Mouse (Mus musculus): ENCODE results near the gene Cmtr1. TPM values are rescaled to one million over a fixed set of nuclear protein-coding genes. Genes with fewer than 3 reads are reported as not detected.
A peak's percentile ranks its signal among the peaks of the same experiment; 100 is the strongest.

Cmtr1 gene
- polyA plus RNA-seq, 1 experiment from 2014 or later, result 58.4 TPM

DNA sequence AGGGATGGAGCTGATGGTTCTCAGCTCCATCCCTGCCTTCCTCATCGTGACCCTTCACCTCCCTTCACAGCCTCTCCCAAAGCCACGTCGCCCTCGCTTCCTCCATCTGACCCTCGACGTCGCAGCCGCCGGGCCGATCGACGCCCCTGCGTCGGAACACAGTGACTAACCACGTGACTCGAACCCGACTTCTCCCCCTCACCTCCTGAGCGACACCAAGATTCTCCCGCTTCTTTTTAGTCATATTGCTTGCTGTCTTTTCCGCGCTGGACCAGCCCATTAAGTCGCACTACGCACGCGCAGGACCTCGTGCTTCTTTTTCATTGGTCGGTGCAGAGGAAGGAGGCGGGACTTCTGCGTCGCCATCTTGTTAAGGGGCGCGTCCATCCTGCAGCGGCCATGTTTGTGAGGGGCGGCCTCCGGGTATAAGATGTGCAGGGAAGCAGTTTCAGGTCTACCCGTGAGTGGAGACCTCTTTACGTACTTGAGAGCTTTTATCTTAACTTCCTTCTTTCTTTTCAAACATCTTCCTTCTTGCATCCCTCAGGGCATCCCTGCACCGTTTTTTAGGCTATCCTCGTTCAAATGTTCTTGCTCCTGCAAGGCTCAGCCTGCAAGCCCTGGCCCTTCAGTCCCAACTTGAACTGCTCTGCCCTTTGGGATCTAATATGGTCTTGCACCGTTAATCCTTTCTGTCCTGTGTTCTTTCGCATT lies 56.5 kb downstream of the Cmtr1 start, which contains the start of gene Ccdc167:
TSS of gene Ccdc167 (minus strand) at position 313 of the 714 bp plus-strand sequence.
- ATAC-seq (ENCODE audit: low read depth), result peak; percentile 98
- Histone ChIP-seq H3K36me3 (ENCODE audit: control insufficient read depth, insufficient read depth) (no peaks in the 10 kb centered on the region), H3K4me1 (ENCODE audit: control insufficient read depth, low read depth, low read length) (peaks cover 13% of the 10 kb centered on the region), H3K27me3 (ENCODE audit: control insufficient read depth, insufficient read depth, low read depth, low read length) (no peaks in the 10 kb centered on the region), H3K9ac (ENCODE audit: low read depth, low read length) (peak within 1 kb of the TSS; percentile 77), H3K27ac (ENCODE audit: low read length) (peak within 1 kb of the TSS; percentile 74), H3K4me2 (ENCODE audit: low read depth, low read length) (peak within 1 kb of the TSS; percentile 92), H3K9me3 (replicated peaks; ENCODE audit: control insufficient read depth, low read length) (no peaks in the 10 kb centered on the region), H3K4me3 (ENCODE audit: low read depth, low read length) (peak within 1 kb of the TSS; percentile 80)
- 5% methylated on average over 41 of the region's 41 CpGs for WGBS (ENCODE audit: insufficient replicate concordance)

DNA sequence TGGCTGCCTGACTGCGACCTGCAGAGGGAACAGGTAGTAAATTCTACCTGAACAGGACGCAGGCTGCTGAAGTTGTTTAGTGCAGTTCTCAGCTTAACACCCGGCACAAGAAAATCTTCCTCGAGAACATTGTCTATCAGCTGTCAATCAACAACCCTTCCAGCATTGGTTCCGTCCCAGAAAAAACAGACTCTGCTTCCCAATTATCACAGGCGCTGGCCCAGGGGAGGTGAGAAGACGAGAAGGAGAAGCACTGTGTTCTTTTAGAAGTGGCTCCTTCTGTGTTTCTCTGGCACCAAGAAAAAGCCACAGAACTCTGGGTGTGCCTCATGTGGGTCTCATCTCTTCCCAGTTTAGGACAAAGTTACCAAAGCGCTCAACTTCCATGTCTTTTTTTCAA lies 58.3 kb downstream of the Cmtr1 start:
- no peak overlapping the region for H3K27ac ChIP-seq (ENCODE audit: low read length)
- H3K9me3 ChIP-seq (replicated peaks; ENCODE audit: control insufficient read depth, low read length), result no peaks in the 10 kb centered on the region
- peaks cover 13% of the 10 kb centered on the region for H3K4me1 ChIP-seq (ENCODE audit: control insufficient read depth, low read depth, low read length)
- no peak overlapping the region for H3K4me3 ChIP-seq (ENCODE audit: low read depth, low read length)
- H3K36me3 ChIP-seq (ENCODE audit: control insufficient read depth, insufficient read depth), result no peaks in the 10 kb centered on the region
- no peaks in the 10 kb centered on the region for H3K27me3 ChIP-seq (ENCODE audit: control insufficient read depth, insufficient read depth, low read depth, low read length)
- no peak for ATAC-seq (ENCODE audit: low read depth)
- H3K9ac ChIP-seq (ENCODE audit: low read depth, low read length), result no peak overlapping the region
- WGBS (ENCODE audit: insufficient replicate concordance), result 70% methylated on average over 8 of the region's 8 CpGs
- no peak overlapping the region for H3K4me2 ChIP-seq (ENCODE audit: low read depth, low read length)

DNA sequence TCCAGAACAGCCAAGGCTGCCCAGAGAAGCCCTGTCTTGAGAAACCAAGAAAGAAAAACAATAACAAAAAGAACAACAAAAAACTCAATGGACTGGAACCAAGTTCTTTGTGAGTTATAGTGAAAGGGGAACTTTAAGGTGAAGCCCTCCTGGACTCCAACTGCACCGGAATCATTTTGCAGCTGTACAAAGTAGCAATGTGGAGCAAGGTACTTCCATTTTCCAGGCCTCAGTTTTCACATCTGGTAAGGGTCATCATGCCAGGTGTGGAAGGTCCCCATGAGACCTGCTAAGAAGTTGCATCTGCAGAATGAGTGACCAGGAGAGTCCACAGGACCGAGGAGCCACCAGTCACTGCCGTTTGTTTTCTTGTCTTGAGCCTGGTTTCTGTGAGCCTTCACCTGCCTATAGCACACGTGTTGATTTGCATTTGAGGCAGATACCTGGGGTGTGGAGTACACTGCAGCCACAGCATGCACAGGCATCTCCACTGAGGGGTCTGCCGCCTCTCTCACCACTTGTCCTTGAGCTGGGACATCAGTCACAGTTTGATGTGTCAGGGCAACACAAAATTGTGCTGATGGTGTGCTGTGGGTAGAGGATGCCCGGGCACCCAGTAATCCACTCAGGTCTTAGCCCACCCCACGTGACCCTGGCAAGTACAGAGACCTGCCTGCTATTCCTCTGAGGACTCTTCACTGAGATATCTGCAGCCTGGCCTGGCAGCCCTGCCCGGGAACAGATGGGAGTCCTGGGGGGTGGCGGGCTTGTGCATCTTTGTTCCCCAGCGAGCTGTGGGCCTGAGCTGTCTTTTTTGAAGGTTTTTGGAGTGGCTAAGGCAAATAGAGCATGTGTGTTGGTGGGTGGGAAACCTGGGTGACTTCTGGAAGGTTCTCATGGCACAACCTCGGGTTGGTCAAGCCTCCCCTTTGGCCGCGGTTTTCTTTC lies 59.5 kb downstream of the Cmtr1 start:
- Histone ChIP-seq H3K9me3 (replicated peaks; ENCODE audit: control insufficient read depth, low read length) (no peaks in the 10 kb centered on the region), H3K4me1 (ENCODE audit: control insufficient read depth, low read depth, low read length) (peaks cover 13% of the 10 kb centered on the region), H3K4me2 (ENCODE audit: low read depth, low read length) (no peak overlapping the region), H3K36me3 (ENCODE audit: control insufficient read depth, insufficient read depth) (no peaks in the 10 kb centered on the region), H3K4me3 (ENCODE audit: low read depth, low read length) (no peak overlapping the region), H3K27me3 (ENCODE audit: control insufficient read depth, insufficient read depth, low read depth, low read length) (no peaks in the 10 kb centered on the region), H3K9ac (ENCODE audit: low read depth, low read length) (no peak overlapping the region), H3K27ac (ENCODE audit: low read length) (no peak overlapping the region)
- WGBS (ENCODE audit: insufficient replicate concordance), result 68% methylated on average over 13 of the region's 13 CpGs
- no peak for ATAC-seq (ENCODE audit: low read depth)

DNA sequence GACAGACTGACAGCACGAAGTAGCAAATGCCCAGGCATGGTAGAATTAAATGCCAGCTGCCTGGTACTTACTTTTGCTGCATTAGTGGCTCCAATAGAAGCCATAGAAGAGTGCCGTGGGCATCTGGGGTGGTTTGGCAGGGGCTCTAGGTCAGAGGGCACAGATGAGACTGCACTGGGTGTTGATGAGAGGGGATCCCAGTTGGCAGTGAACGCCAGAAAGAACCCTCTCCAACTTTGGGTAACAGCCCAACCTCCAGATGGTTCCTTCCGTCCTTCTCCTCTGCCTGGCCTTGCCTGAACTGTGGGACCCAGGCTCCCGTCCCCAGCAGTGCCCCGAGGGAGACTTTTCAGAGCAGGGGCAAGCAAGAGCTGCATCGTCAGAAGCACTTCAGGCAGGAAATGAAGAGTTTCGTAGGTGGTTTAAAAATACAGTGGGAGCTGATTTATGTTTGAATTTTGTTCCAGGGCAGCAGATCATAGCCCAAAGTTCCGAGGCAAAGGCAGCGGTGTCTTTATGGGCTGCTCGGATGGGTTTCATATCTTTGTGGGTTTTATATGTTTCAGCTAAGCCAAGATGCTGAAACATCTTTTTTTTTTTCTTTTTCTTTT lies 60.5 kb downstream of the Cmtr1 start:
- H3K36me3 ChIP-seq (ENCODE audit: control insufficient read depth, insufficient read depth), result no peaks in the 10 kb centered on the region
- H3K9me3 ChIP-seq (replicated peaks; ENCODE audit: control insufficient read depth, low read length), result no peaks in the 10 kb centered on the region
- no peak overlapping the region for H3K27ac ChIP-seq (ENCODE audit: low read length)
- no peak overlapping the region for H3K9ac ChIP-seq (ENCODE audit: low read depth, low read length)
- peaks cover 12% of the 10 kb centered on the region for H3K4me1 ChIP-seq (ENCODE audit: control insufficient read depth, low read depth, low read length)
- H3K4me2 ChIP-seq (ENCODE audit: low read depth, low read length), result no peak overlapping the region
- H3K27me3 ChIP-seq (ENCODE audit: control insufficient read depth, insufficient read depth, low read depth, low read length), result no peaks in the 10 kb centered on the region
- H3K4me3 ChIP-seq (ENCODE audit: low read depth, low read length), result no peak overlapping the region
- ATAC-seq (ENCODE audit: low read depth), result no peak
- 58% methylated on average over 11 of the region's 11 CpGs for WGBS (ENCODE audit: insufficient replicate concordance)

DNA sequence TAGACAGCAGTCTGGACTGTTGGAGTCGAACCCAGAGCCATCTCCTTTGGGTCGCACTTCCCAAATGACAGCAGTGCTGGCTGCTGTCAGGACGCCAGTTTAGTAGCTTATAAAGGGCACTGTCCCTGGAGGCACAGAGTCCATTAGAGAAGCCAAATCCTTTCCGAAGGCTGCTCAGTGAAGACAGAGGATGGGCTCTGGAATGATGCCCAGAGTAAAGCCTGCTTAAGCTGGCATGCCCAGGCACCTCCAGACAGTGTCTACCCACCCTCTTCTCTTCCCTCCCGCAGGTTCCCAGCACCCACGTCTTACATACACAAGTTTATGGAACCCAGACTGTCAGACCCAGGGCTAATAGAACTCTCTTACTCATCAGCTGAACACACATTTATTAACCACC lies 64.2 kb downstream of the Cmtr1 start:
- Histone ChIP-seq H3K9me3 (replicated peaks; ENCODE audit: control insufficient read depth, low read length) (no peaks in the 10 kb centered on the region), H3K4me2 (ENCODE audit: low read depth, low read length) (no peak overlapping the region), H3K36me3 (ENCODE audit: control insufficient read depth, insufficient read depth) (no peaks in the 10 kb centered on the region), H3K4me1 (ENCODE audit: control insufficient read depth, low read depth, low read length) (no peaks in the 10 kb centered on the region; the same call in 1 of the 2 replicates), H3K4me3 (ENCODE audit: low read depth, low read length) (no peak overlapping the region), H3K27me3 (ENCODE audit: control insufficient read depth, insufficient read depth, low read depth, low read length) (no peaks in the 10 kb centered on the region), H3K27ac (ENCODE audit: low read length) (no peak overlapping the region), H3K9ac (ENCODE audit: low read depth, low read length) (no peak overlapping the region)
- no peak for ATAC-seq (ENCODE audit: low read depth)
- 63% methylated on average over 6 of the region's 6 CpGs for WGBS (ENCODE audit: insufficient replicate concordance)

DNA sequence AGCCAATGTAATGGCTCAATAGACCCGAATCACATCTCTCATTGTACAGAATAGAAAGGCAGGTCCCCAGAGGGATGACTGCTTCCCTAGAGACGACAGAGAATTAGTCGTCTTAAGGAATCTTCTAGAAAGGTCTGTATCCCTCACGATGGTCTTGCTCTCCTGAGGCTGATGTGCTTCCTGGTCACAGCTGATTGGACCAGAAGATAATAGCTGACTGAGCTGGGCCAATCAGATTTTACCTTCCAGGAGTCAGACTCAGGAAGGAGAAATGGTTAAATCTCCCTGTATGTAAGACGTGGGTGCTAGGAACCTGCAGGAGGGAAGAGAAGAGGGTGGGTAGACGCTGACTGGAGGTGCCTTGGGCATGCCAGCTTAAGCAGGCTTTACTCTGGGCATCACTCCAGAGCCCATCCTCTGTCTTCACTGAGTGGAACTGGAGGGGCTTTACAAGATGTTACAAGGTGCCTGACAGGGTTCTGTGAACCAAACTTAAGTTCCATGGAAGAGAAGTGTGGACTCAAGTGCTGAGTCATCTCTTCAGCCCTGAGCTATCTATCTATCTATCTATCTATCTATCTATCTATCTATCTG lies 64.7 kb downstream of the Cmtr1 start:
- ATAC-seq (ENCODE audit: low read depth), result no peak
- H3K36me3 ChIP-seq (ENCODE audit: control insufficient read depth, insufficient read depth), result no peaks in the 10 kb centered on the region
- no peak overlapping the region for H3K9ac ChIP-seq (ENCODE audit: low read depth, low read length)
- H3K4me3 ChIP-seq (ENCODE audit: low read depth, low read length), result no peak overlapping the region
- no peaks in the 10 kb centered on the region for H3K27me3 ChIP-seq (ENCODE audit: control insufficient read depth, insufficient read depth, low read depth, low read length)
- no peak overlapping the region for H3K4me2 ChIP-seq (ENCODE audit: low read depth, low read length)
- 54% methylated on average over 6 of the region's 6 CpGs for WGBS (ENCODE audit: insufficient replicate concordance)
- no peaks in the 10 kb centered on the region; the same call in 1 of the 2 replicates for H3K4me1 ChIP-seq (ENCODE audit: control insufficient read depth, low read depth, low read length)
- no peak overlapping the region for H3K27ac ChIP-seq (ENCODE audit: low read length)
- no peaks in the 10 kb centered on the region for H3K9me3 ChIP-seq (replicated peaks; ENCODE audit: control insufficient read depth, low read length)

DNA sequence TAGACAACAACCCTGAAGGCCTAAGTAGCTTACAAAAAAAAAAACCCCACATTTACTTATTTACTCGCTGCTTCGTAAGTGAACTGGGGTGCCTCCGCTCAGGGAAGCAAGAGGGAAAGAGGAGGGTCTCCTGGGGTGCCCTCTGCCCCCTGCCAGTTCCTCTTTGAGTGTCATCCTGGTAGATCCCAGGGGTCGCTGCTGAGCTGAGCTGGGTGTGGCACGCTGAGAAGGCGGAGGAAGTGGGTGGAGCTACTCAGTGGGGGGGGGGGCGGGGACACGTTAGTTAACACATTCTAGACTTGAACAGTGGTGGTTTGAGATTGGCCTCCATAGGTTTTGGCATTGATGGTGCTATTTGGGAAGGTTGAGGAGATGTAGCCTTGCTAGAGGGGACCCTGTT lies 67.7 kb downstream of the Cmtr1 start:
- 34% methylated on average over 8 of the region's 8 CpGs for WGBS (ENCODE audit: insufficient replicate concordance)
- Histone ChIP-seq H3K36me3 (ENCODE audit: control insufficient read depth, insufficient read depth) (no peaks in the 10 kb centered on the region), H3K27ac (ENCODE audit: low read length) (no peak overlapping the region), H3K4me3 (ENCODE audit: low read depth, low read length) (no peak overlapping the region), H3K9me3 (replicated peaks; ENCODE audit: control insufficient read depth, low read length) (no peaks in the 10 kb centered on the region), H3K4me2 (ENCODE audit: low read depth, low read length) (no peak overlapping the region), H3K27me3 (ENCODE audit: control insufficient read depth, insufficient read depth, low read depth, low read length) (no peaks in the 10 kb centered on the region), H3K9ac (ENCODE audit: low read depth, low read length) (no peak overlapping the region), H3K4me1 (ENCODE audit: control insufficient read depth, low read depth, low read length) (no peaks in the 10 kb centered on the region; the same call in 1 of the 2 replicates)
- ATAC-seq (ENCODE audit: low read depth), result no peak

DNA sequence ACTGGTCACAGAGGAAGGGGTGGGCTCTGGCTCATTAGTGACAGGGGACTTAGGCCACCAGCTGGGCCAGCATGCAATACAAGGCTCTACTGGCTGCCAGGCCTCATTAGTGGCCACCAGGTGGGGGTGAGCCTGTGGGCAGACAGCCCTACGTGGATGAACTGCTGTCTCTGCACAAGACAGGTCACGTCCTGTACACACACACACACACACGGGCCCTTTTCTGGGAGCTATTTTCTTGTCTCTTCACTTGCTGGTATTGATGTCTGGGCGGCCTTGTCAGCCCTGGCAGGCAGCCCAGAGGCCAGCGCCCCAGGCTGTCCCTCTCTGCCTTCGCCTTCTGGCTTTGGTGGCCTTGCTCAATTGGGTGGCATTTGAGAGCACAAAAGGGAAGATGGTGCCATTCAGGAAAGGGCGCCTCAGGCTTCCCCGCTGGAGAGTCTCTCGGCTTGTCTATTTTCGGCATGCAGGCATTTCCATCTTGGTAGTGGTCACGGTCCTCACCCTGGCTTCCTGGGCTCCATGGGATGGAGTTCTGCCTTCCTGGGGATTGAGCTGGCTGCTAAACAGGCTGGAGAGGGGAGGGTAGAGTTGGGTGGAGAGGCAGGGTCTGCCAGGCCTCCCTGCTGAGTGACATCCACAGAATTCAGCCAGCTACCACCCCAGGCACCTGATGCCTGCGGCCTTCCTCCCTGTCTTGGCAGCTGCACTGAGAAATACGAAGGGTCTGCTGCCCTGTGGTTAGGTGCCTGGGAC lies 70.3 kb downstream of the Cmtr1 start:
- Histone ChIP-seq H3K4me1 (ENCODE audit: control insufficient read depth, low read depth, low read length) (no peaks in the 10 kb centered on the region; the same call in 1 of the 2 replicates), H3K27ac (ENCODE audit: low read length) (no peak overlapping the region), H3K9ac (ENCODE audit: low read depth, low read length) (no peak overlapping the region), H3K4me3 (ENCODE audit: low read depth, low read length) (no peak overlapping the region), H3K27me3 (ENCODE audit: control insufficient read depth, insufficient read depth, low read depth, low read length) (no peaks in the 10 kb centered on the region), H3K4me2 (ENCODE audit: low read depth, low read length) (no peak overlapping the region), H3K9me3 (replicated peaks; ENCODE audit: control insufficient read depth, low read length) (no peaks in the 10 kb centered on the region), H3K36me3 (ENCODE audit: control insufficient read depth, insufficient read depth) (no peaks in the 10 kb centered on the region)
- 63% methylated on average over 13 of the region's 13 CpGs for WGBS (ENCODE audit: insufficient replicate concordance)
- no peak for ATAC-seq (ENCODE audit: low read depth)

Data from liver, embryonic 16.5 days (tissue).